9 mouse cellular contexts compared by ENCODE assay signal in the genomic region with DNA sequence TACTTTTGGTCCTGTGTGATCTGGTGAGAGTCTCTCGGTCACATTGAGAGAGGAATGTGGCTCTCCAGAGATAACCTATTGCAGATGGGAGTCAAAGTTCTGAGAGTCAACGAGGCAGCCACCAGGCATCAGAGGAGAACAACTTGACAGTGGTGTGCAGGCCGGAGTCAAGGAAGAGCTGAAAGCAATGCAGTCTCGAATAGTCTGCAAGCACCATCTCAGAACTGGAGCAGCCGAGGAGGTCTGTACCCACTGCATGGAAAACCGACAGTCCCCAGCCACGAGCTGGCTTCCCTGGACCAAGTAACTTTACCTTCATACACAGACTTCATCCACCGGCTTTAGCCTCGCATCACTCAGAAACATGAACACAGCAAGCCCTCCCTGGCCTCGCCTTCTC. TPM values are rescaled to one million over a fixed set of nuclear protein-coding genes. Genes with fewer than 3 reads are reported as not detected.
A peak's percentile ranks its signal among the peaks of the same experiment; 100 is the strongest.
DNase-seq lines count a peak whose midpoint lies in the region; ATAC-seq lines count a peak whose summit lies in the region.
"Had no signal": no experiment of that assay in that cellular context is flagged by ENCODE, and none has a peak within 500 bp of the region (broad histone marks: within the 10 kb centered on the region; RNA-seq: fewer than 3 reads in every experiment).

No protein-coding gene starts in this region.

- no peak overlapping the region for H3K27ac ChIP-seq in neural tube, embryonic 11.5 days (ENCODE audit: low read depth, low read length)
- no peak overlapping the region for H3K27ac ChIP-seq in forebrain, embryonic 14.5 days (ENCODE audit: low read depth, low read length)
- H3K27ac ChIP-seq in liver, embryonic 12.5 days = no peak overlapping the region
- no peak overlapping the region for H3K27ac ChIP-seq in stomach, embryonic 16.5 days (ENCODE audit: low read length)

- 81% methylated on average over 10 of the region's 10 CpGs for WGBS in neural tube, embryonic 11.5 days
- 76% methylated on average over 10 of the region's 10 CpGs for WGBS in forebrain, embryonic 14.5 days
- WGBS in liver, embryonic 12.5 days (ENCODE audit: insufficient replicate concordance) = 79% methylated on average over 10 of the region's 10 CpGs
- 65% methylated on average over 10 of the region's 10 CpGs for WGBS in stomach, embryonic 16.5 days

- H3K36me3 ChIP-seq in neural tube, embryonic 11.5 days (ENCODE audit: control insufficient read depth, insufficient read depth, low read length) = peaks cover 18% of the 10 kb centered on the region
- H3K36me3 ChIP-seq in forebrain, embryonic 14.5 days (ENCODE audit: control insufficient read depth, insufficient read depth, low read length) = peaks cover 40% of the 10 kb centered on the region
- H3K36me3 ChIP-seq in liver, embryonic 12.5 days = peaks cover 52% of the 10 kb centered on the region
- H3K36me3 ChIP-seq in stomach, embryonic 16.5 days (ENCODE audit: control insufficient read depth, insufficient read depth, low read length) = peaks cover 26% of the 10 kb centered on the region; the same call in 1 of the 2 replicates

- no peaks in the 10 kb centered on the region for H3K27me3 ChIP-seq in neural tube, embryonic 11.5 days (ENCODE audit: control insufficient read depth, insufficient read depth, low read length)
- no peaks in the 10 kb centered on the region for H3K27me3 ChIP-seq in forebrain, embryonic 14.5 days (replicated peaks; ENCODE audit: control insufficient read depth, insufficient read depth, low read length)
- H3K27me3 ChIP-seq in liver, embryonic 12.5 days (replicated peaks) = no peaks in the 10 kb centered on the region
- H3K27me3 ChIP-seq in stomach, embryonic 16.5 days (ENCODE audit: control insufficient read depth, insufficient read depth, low read length) = no peaks in the 10 kb centered on the region

- DNase-seq in neural tube, embryonic 11.5 days (ENCODE audit: low spot score) = no peak
- no peak for DNase-seq in neural tube, embryonic 10.5 days (ENCODE audit: extremely low spot score, low spot score)
- no peak for DNase-seq in forebrain, embryonic 14.5 days (ENCODE audit: low spot score)
- no peak for DNase-seq in cerebellum, adult 9-10 months
- no peak for DNase-seq in frontal cortex, postnatal 14 days (ENCODE audit: low spot score in 2 of 2)
- no peak for DNase-seq in embryo, embryonic 10 days (ENCODE audit: low spot score)

- H3K4me3 ChIP-seq in neural tube, embryonic 11.5 days (ENCODE audit: low read depth, low read length) = peak overlapping the region; percentile 76
- H3K4me3 ChIP-seq in forebrain, embryonic 14.5 days (ENCODE audit: low read depth, low read length) = peak overlapping the region; percentile 75
- peak overlapping the region; percentile 86 for H3K4me3 ChIP-seq in liver, embryonic 12.5 days
- H3K4me3 ChIP-seq in stomach, embryonic 16.5 days (replicated peaks; ENCODE audit: low read length) = peak overlapping the region; percentile 78

- peaks cover 11% of the 10 kb centered on the region for H3K4me1 ChIP-seq in neural tube, embryonic 11.5 days (ENCODE audit: control insufficient read depth, insufficient read depth, low read length)
- peaks cover 10% of the 10 kb centered on the region for H3K4me1 ChIP-seq in forebrain, embryonic 14.5 days (ENCODE audit: control insufficient read depth, insufficient read depth, low read length)
- H3K4me1 ChIP-seq in liver, embryonic 12.5 days = peaks cover 33% of the 10 kb centered on the region
- H3K4me1 ChIP-seq in stomach, embryonic 16.5 days (ENCODE audit: control insufficient read depth, insufficient read depth, low read length) = peaks cover 18% of the 10 kb centered on the region

- no peak for ATAC-seq in neural tube, embryonic 11.5 days (ENCODE audit: insufficient read depth, low FRiP score, low TSS enrichment)
- ATAC-seq in forebrain, embryonic 14.5 days = no peak
- no peak for ATAC-seq in liver, embryonic 12.5 days
- ATAC-seq in stomach, embryonic 16.5 days (ENCODE audit: insufficient read depth, low FRiP score) = no peak

- 0 out of 2 replicates have a peak overlapping the region, but pooled peaks have one; percentile 29 for H3K9ac ChIP-seq in neural tube, embryonic 11.5 days (ENCODE audit: low read length)
- peak overlapping the region; percentile 81 for H3K9ac ChIP-seq in forebrain, embryonic 14.5 days (ENCODE audit: low read length)
- peak overlapping the region; percentile 96 for H3K9ac ChIP-seq in liver, embryonic 12.5 days
- peak overlapping the region; percentile 90 for H3K9ac ChIP-seq in stomach, embryonic 16.5 days (ENCODE audit: low read length)

- H3K9me3 ChIP-seq in neural tube, embryonic 11.5 days (ENCODE audit: control insufficient read depth, low read length) = no peaks in the 10 kb centered on the region
- H3K9me3 ChIP-seq in forebrain, embryonic 14.5 days (replicated peaks; ENCODE audit: control insufficient read depth, low read length) = no peaks in the 10 kb centered on the region
- no peaks in the 10 kb centered on the region for H3K9me3 ChIP-seq in liver, embryonic 12.5 days (replicated peaks)
- no peaks in the 10 kb centered on the region for H3K9me3 ChIP-seq in stomach, embryonic 16.5 days (replicated peaks; ENCODE audit: control insufficient read depth, low read length)

- peak overlapping the region; percentile 45 for H3K4me2 ChIP-seq in neural tube, embryonic 11.5 days (ENCODE audit: low read depth)
- H3K4me2 ChIP-seq in forebrain, embryonic 14.5 days (ENCODE audit: low read length) = peak overlapping the region; percentile 78
- peak overlapping the region; percentile 74 for H3K4me2 ChIP-seq in liver, embryonic 12.5 days
- peak overlapping the region; percentile 54 for H3K4me2 ChIP-seq in stomach, embryonic 16.5 days (ENCODE audit: low read depth, low read length)

RNA-seq across cellular contexts. Expression of gene Paxip1, which starts 1.9 kb away (rescaled TPM):
- 51.9 and 53.2 TPM in 2 replicates for polyA plus RNA-seq in neural tube, embryonic 11.5 days (2014; fragmentation: Nextera tagmentation; extraction: Ambion mirVana)
- 28.7 and 31.7 TPM in 2 replicates for polyA plus RNA-seq in forebrain, embryonic 14.5 days (2014; fragmentation: Nextera tagmentation; extraction: Ambion mirVana)
- 31.6 and 33.4 TPM in 2 replicates for polyA plus RNA-seq in liver, embryonic 12.5 days (2016; fragmentation: Nextera tagmentation; extraction: Ambion mirVana)
- 23.1 and 23.9 TPM in 2 replicates for polyA plus RNA-seq in stomach, embryonic 16.5 days (2015; fragmentation: Nextera tagmentation; extraction: Ambion mirVana)

RNA-seq across cellular contexts. Expression of gene Htr5a, which starts 52.4 kb away (rescaled TPM):
- polyA plus RNA-seq in neural tube, embryonic 11.5 days (2014; fragmentation: Nextera tagmentation; extraction: Ambion mirVana) = 0.04 and 0.05 TPM in 2 replicates
- 0.71 and 0.77 TPM in 2 replicates for polyA plus RNA-seq in forebrain, embryonic 14.5 days (2014; fragmentation: Nextera tagmentation; extraction: Ambion mirVana)
- not detected in 2 replicates for polyA plus RNA-seq in liver, embryonic 12.5 days (2016; fragmentation: Nextera tagmentation; extraction: Ambion mirVana)
- 0.03 TPM in 1 of 2 replicates, not detected in the other for polyA plus RNA-seq in stomach, embryonic 16.5 days (2015; fragmentation: Nextera tagmentation; extraction: Ambion mirVana)
- polyA plus RNA-seq: adrenal gland, adult 2 months had no signal

Comparison
In these comparisons a context has a peak if more than half of its experiments do, and no peak if none do; other contexts are left out.
1. H3K9ac ChIP-seq: peak in every context shown above with its lines; median percentile 96 in liver, embryonic 12.5 days; 90 in stomach, embryonic 16.5 days; 81 in forebrain, embryonic 14.5 days; 29 in neural tube, embryonic 11.5 days.